Mouse (Mus musculus) spleen, adult 12 weeks (tissue): ENCODE results near the gene Speer1.
"Not testable (repeated sequence)": the region's sequence is repeated elsewhere in the genome, so short reads cannot be mapped to it uniquely, and the experiment has no call there.

ENCODE experiments used
- DNase-seq: peaks from one replicate; pipeline ENCODE4 v3.0.0; 2022; ENCODE audit warnings: low spot score

The Speer1 gene

DNA sequence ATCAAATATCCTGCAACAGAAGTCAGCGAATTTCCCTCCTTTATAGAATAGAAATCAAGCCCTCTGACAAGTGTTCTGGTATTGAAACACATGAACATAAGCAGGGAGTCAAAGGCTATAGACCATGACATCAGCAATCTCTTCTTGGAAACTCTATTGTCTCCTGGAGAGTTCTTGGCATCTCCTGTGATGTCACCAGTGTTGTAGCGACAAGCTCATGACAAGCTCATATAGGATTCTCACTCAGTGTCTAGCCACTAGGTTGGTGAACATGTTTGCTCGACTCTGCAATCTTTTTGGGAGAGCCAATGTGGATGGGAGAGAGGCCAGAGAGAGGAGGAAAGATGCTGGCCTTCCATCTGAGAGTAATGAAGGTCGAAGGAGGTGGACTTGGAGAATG lies at the start of gene Speer1:
Speer1 (plus strand) TSS at position 301 of the 400 bp plus-strand sequence.
- not testable (repeated sequence) for DNase-seq
